Mouse (Mus musculus) MEL (cell line): Measurements from ENCODE around the gene Slc25a21. TPM values are rescaled to one million over a fixed set of nuclear protein-coding genes. Genes with fewer than 3 reads are reported as not detected.

Experiments used
- DNase-seq: peaks from one replicate; pipeline ENCODE4 v3.0.0; 2011; ENCODE audit warnings: low read depth, low spot score
- H3K27ac ChIP-seq: 2 replicates; pipeline ENCODE4 v1.5.1; 2012; ENCODE audit warnings: low read depth, mild to moderate bottlenecking, control low read depth, low read length, moderate library complexity; ENCODE audit not compliant: control insufficient read depth
- H3K27me3 ChIP-seq, 2 experiments: fragments of 150-350 bp in 1 of 2; sonication (generic) in 1 of 2; 2 replicates each; pipeline ENCODE4 v1.6.1; 2012; ENCODE audit warnings: low read length in 2 of 2, mild to moderate bottlenecking in 2 of 2, improper control_type of control experiment in 1 of 2, moderate library complexity in 1 of 2; ENCODE audit not compliant: insufficient read depth in 2 of 2, control insufficient read depth in 1 of 2
- H3K36me3 ChIP-seq, 2 experiments: 2 replicates each; pipeline ENCODE4 v1.6.1; 2012 to 2014; ENCODE audit warnings: low read length in 2 of 2, improper control_type of control experiment in 1 of 2, inconsistent platforms in 1 of 2, mild to moderate bottlenecking in 1 of 2; ENCODE audit not compliant: insufficient read depth in 2 of 2, control insufficient read depth in 1 of 2
- H3K4me1 ChIP-seq, 2 experiments: fragments of 150-350 bp in 1 of 2; sonication (generic) in 1 of 2; 2 replicates each; pipeline ENCODE4 v1.6.1; 2012; ENCODE audit warnings: low read length in 2 of 2, improper control_type of control experiment in 1 of 2, mild to moderate bottlenecking in 1 of 2; ENCODE audit not compliant: insufficient read depth in 2 of 2, control insufficient read depth in 1 of 2
- H3K4me3 ChIP-seq, 2 experiments: fragments of 150-350 bp in 1 of 2; sonication (generic) in 1 of 2; 2 replicates each; pipeline ENCODE4 v1.5.1; 2012; ENCODE audit warnings: low read depth in 2 of 2, low read length in 2 of 2, mild to moderate bottlenecking in 2 of 2, moderate library complexity in 2 of 2, control low read depth in 1 of 2, improper control_type of control experiment in 1 of 2; ENCODE audit not compliant: control insufficient read depth in 1 of 2, insufficient read depth in 1 of 2
- H3K79me2 ChIP-seq: 2 replicates; pipeline ENCODE4 v1.6.1; 2012; ENCODE audit warnings: mild to moderate bottlenecking, low read length, moderate library complexity; ENCODE audit not compliant: control insufficient read depth, poor library complexity, insufficient read depth
- H3K9ac ChIP-seq: 2 replicates; pipeline ENCODE4 v1.6.1; 2012; ENCODE audit warnings: low read depth, mild to moderate bottlenecking, control low read depth, low read length, moderate library complexity; ENCODE audit not compliant: control insufficient read depth, poor library complexity, severe bottlenecking
- H3K9me3 ChIP-seq: fragments of 150-350 bp; sonication (generic); replicated peaks from 2 replicates; pipeline ENCODE4 v1.6.1; 2012; ENCODE audit warnings: mild to moderate bottlenecking, low read length, improper control_type of control experiment, moderate library complexity; ENCODE audit not compliant: insufficient read depth
- BHLHE40 ChIP-seq: IDR thresholded peaks from 2 replicates; pipeline ENCODE4 v1.6.1; 2012; ENCODE audit warnings: low read depth, mild to moderate bottlenecking, inconsistent platforms, low read length, improper control_type of control experiment, borderline replicate concordance
- CTCF ChIP-seq, 3 experiments: IDR thresholded peaks in 2 of 3; conservative IDR thresholded peaks in 1 of 3; 2 replicates each; pipeline ENCODE4 v1.5.1; 2011 to 2012; ENCODE audit warnings: low read length in 3 of 3, low read depth in 2 of 3, mild to moderate bottlenecking in 2 of 3, improper control_type of control experiment in 1 of 3, inconsistent platforms in 1 of 3, mixed read lengths in 1 of 3, moderate library complexity in 1 of 3; ENCODE audit not compliant: control insufficient read depth in 1 of 3, insufficient read depth in 1 of 3, poor library complexity in 1 of 3, severe bottlenecking in 1 of 3
- HCFC1 ChIP-seq: IDR thresholded peaks from 2 replicates; pipeline ENCODE4 v1.6.1; 2012; ENCODE audit warnings: low read depth, mild to moderate bottlenecking, inconsistent platforms, low read length, improper control_type of control experiment, moderate library complexity
- KAT2A ChIP-seq: conservative IDR thresholded peaks from 2 replicates; pipeline ENCODE4 v1.6.1; 2012; ENCODE audit warnings: low read depth, low read length, improper control_type of control experiment, inconsistent platforms
- MAFK ChIP-seq: IDR thresholded peaks from 2 replicates; pipeline ENCODE4 v1.6.1; 2011; ENCODE audit warnings: low read depth, mild to moderate bottlenecking, low read length, improper control_type of control experiment, borderline replicate concordance
- MAX ChIP-seq: IDR thresholded peaks from 2 replicates; pipeline ENCODE4 v1.6.1; 2011; ENCODE audit warnings: low read length, improper control_type of control experiment
- MAZ ChIP-seq: IDR thresholded peaks from 2 replicates; pipeline ENCODE4 v1.6.1; 2012; ENCODE audit warnings: low read depth, mild to moderate bottlenecking, inconsistent platforms, low read length, improper control_type of control experiment
- MEF2A ChIP-seq: IDR thresholded peaks from 2 replicates; pipeline ENCODE4 v1.6.1; 2014; ENCODE audit warnings: low read depth, mild to moderate bottlenecking, inconsistent platforms, low read length, improper control_type of control experiment; ENCODE audit not compliant: poor library complexity, insufficient replicate concordance, severe bottlenecking; ENCODE audit errors: extremely low read depth
- MXI1 ChIP-seq: IDR thresholded peaks from 2 replicates; pipeline ENCODE4 v1.6.1; 2011; ENCODE audit warnings: mild to moderate bottlenecking, low read depth, low read length, improper control_type of control experiment
- MYB ChIP-seq: IDR thresholded peaks from 2 replicates; pipeline ENCODE4 v1.6.1; 2011; ENCODE audit warnings: mild to moderate bottlenecking, low read depth, low read length, improper control_type of control experiment
- NELFE ChIP-seq: IDR thresholded peaks from 2 replicates; pipeline ENCODE4 v1.6.1; 2011; ENCODE audit warnings: low read depth, low read length, improper control_type of control experiment
- NRF1 ChIP-seq: IDR thresholded peaks from 2 replicates; pipeline ENCODE4 v1.6.1; 2014; ENCODE audit warnings: low read depth, mild to moderate bottlenecking, inconsistent platforms, low read length, improper control_type of control experiment, moderate library complexity; ENCODE audit not compliant: poor library complexity, insufficient read depth, severe bottlenecking
- TBP ChIP-seq: IDR thresholded peaks from 2 replicates; pipeline ENCODE4 v1.8.0; 2011; ENCODE audit warnings: low read depth, low read length, improper control_type of control experiment
- UBTF ChIP-seq: IDR thresholded peaks from 2 replicates; pipeline ENCODE4 v1.6.1; 2012; ENCODE audit warnings: low read depth, mild to moderate bottlenecking, inconsistent platforms, low read length, improper control_type of control experiment, moderate library complexity, borderline replicate concordance; ENCODE audit not compliant: insufficient read depth
- ZC3H11A ChIP-seq: IDR thresholded peaks from 2 replicates; pipeline ENCODE4 v1.6.1; 2012; ENCODE audit warnings: low read depth, mild to moderate bottlenecking, inconsistent platforms, low read length, improper control_type of control experiment
- ZKSCAN1 ChIP-seq: IDR thresholded peaks from 2 replicates; pipeline ENCODE4 v1.6.1; 2012; ENCODE audit warnings: low read depth, mild to moderate bottlenecking, inconsistent platforms, low read length, improper control_type of control experiment, moderate library complexity
- ZMIZ1 ChIP-seq: IDR thresholded peaks from 2 replicates; pipeline ENCODE4 v1.6.1; 2012; ENCODE audit warnings: low read depth, mild to moderate bottlenecking, inconsistent platforms, low read length, improper control_type of control experiment, moderate library complexity
- polyA plus RNA-seq, 2 experiments: library from polyadenylated mRNA; stranded (reverse) in 1 of 2; unstranded in 1 of 2; fragments of >175 nt in 1 of 2; fragments of >200 nt in 1 of 2; gene quantifications; 2 replicates each; pipeline versions ENCODE4 v1.2.1 to v1.2.4; 2012; ENCODE audit warnings: low replicate concordance in 2 of 2, low read depth in 1 of 2; ENCODE audit not compliant: insufficient read length in 2 of 2, insufficient read depth in 1 of 2, missing spikeins in 1 of 2
- total RNA-seq: library from RNA; depleted of rRNA; stranded (reverse); fragments of 300-350 nt; gene quantifications from 2 replicates; pipeline ENCODE4 v1.2.3, GENCODE M21; 2012

Gene Slc25a21
- total and polyA plus RNA-seq, 3 experiments = 14.7 to 18.3 TPM; not detected in 1

GRCm38 (mm10) chr12:56699351-56699750 lies 497.9 kb downstream of the Slc25a21 start:
- no peak overlapping the region for H3K9ac ChIP-seq
- H3K4me3 ChIP-seq = no peak overlapping the region
- no peak for DNase-seq
- H3K79me2 ChIP-seq = peaks cover 4% of the 10 kb centered on the region
- no peaks in the 10 kb centered on the region for H3K27me3 ChIP-seq
- no peaks in the 10 kb centered on the region for H3K9me3 ChIP-seq
- H3K27ac ChIP-seq = no peak overlapping the region
- peaks cover 3 to 11% of the 10 kb centered on the region in 2 experiments; a peak in 2 of 4 replicates for H3K4me1 ChIP-seq
- TF ChIP-seq ZMIZ1 (no peak), NELFE (no peak), MEF2A (no peak), MAFK (no peak), MXI1 (no peak), ZKSCAN1 (no peak), TBP (no peak), UBTF (no peak), MAZ (no peak), KAT2A (no peak), CTCF (IDR thresholded peaks at IDR 0.05 in 2 of 3, conservative IDR thresholded peaks at IDR 0.05 in 1 of 3; ENCODE audit: control insufficient read depth in 1 of 3, insufficient read depth in 1 of 3, low read depth in 2 of 3, low read length in 3 of 3, poor library complexity in 1 of 3, severe bottlenecking in 1 of 3) (no peak)
- TF ChIP-seq, all 39 proteins: peak for 0
- H3K36me3 ChIP-seq = peaks cover 0 to 6% of the 10 kb centered on the region in 2 experiments; a peak in 1 of 4 replicates

GRCm38 (mm10) chr12:56698191-56698980 lies 498.9 kb downstream of the Slc25a21 start:
- H3K4me3 ChIP-seq = peak overlapping the region; percentile 85 to 92; a peak in 3 of 4 replicates
- peaks cover 4% of the 10 kb centered on the region for H3K79me2 ChIP-seq
- H3K27me3 ChIP-seq = no peaks in the 10 kb centered on the region
- H3K4me1 ChIP-seq = peaks cover 3 to 11% of the 10 kb centered on the region in 2 experiments; a peak in 2 of 4 replicates
- no peaks in the 10 kb centered on the region for H3K9me3 ChIP-seq
- DNase-seq = no peak
- peak overlapping the region; percentile 28; the same call in 1 of the 2 replicates for H3K9ac ChIP-seq
- H3K36me3 ChIP-seq = peaks cover 0 to 6% of the 10 kb centered on the region in 2 experiments; a peak in 1 of 4 replicates
- no peak for TF ChIP-seq BHLHE40
- TF ChIP-seq NRF1 = no peak
- TF ChIP-seq HCFC1 = no peak
- TF ChIP-seq MAX = no peak
- TF ChIP-seq KAT2A = no peak
- TF ChIP-seq MYB = no peak
- TF ChIP-seq ZC3H11A = no peak
- TF ChIP-seq MEF2A = no peak
- TF ChIP-seq UBTF = no peak
- TF ChIP-seq, all 39 proteins: peak for 0
- no peak overlapping the region for H3K27ac ChIP-seq
